Mouse (Mus musculus): Measurements from ENCODE around the gene Snrpd3. TPM values are rescaled to one million over a fixed set of nuclear protein-coding genes. Genes with fewer than 3 reads are reported as not detected.
"Not testable (repeated sequence)": the region's sequence is repeated elsewhere in the genome, so short reads cannot be mapped to it uniquely, and the experiment has no call there.

Snrpd3 gene
- polyA plus RNA-seq (2016; fragmentation: Nextera tagmentation; extraction: Ambion mirVana): 146 and 169 TPM in 2 replicates

GRCm38 (mm10) chr10:75517073-75517757 is at the start of gene Snrpd3:
Snrpd3 (plus strand) TSS chr10:75517551.
- H3K4me1 ChIP-seq: peaks cover 27% of the 10 kb centered on the region
- peak; percentile 98 for ATAC-seq (ENCODE audit: low FRiP score)

GRCm38 (mm10) chr10:75473411-75473810 is 43.9 kb upstream of the Snrpd3 start:
- no peaks in the 10 kb centered on the region for H3K36me3 ChIP-seq
- no peak overlapping the region for H3K4me2 ChIP-seq (replicated peaks)
- no peaks in the 10 kb centered on the region for H3K27me3 ChIP-seq
- H3K4me3 ChIP-seq: no peak overlapping the region
- H3K4me1 ChIP-seq: peaks cover 6% of the 10 kb centered on the region; the same call in 1 of the 2 replicates
- H3K27ac ChIP-seq: no peak overlapping the region
- no peak for ATAC-seq (ENCODE audit: low FRiP score)
- no peak overlapping the region for H3K9ac ChIP-seq
- 75% methylated on average over 8 of the region's 8 CpGs for WGBS
- H3K9me3 ChIP-seq (replicated peaks): no peaks in the 10 kb centered on the region

More at GRCm38 (mm10) chr10:75517073-75517757, at the start of gene Snrpd3:
- H3K27me3 ChIP-seq: no peaks in the 10 kb centered on the region
- H3K27ac ChIP-seq: peak within 1 kb of the TSS; percentile 96
- peak within 1 kb of the TSS; percentile 87 for H3K4me3 ChIP-seq
- WGBS: under 1% methylated on average over 33 of the region's 52 CpGs
- peaks cover 23% of the 10 kb centered on the region for H3K36me3 ChIP-seq
- H3K9me3 ChIP-seq (replicated peaks): no peaks in the 10 kb centered on the region
- peak within 1 kb of the TSS; percentile 91 for H3K9ac ChIP-seq
- H3K4me2 ChIP-seq (replicated peaks): peak within 1 kb of the TSS; percentile 94

- no peaks in the 10 kb centered on the region for H3K9me3 ChIP-seq (replicated peaks)
- no peaks in the 10 kb centered on the region for H3K36me3 ChIP-seq
- H3K27me3 ChIP-seq: no peaks in the 10 kb centered on the region
- no peak overlapping the region for H3K4me3 ChIP-seq
- ATAC-seq (ENCODE audit: low FRiP score): no peak
- no peak overlapping the region for H3K27ac ChIP-seq
- H3K4me1 ChIP-seq: peaks cover 6% of the 10 kb centered on the region; the same call in 1 of the 2 replicates
- no peak overlapping the region for H3K4me2 ChIP-seq (replicated peaks)
- no peak overlapping the region for H3K9ac ChIP-seq
- 32% methylated on average over 5 of the region's 5 CpGs for WGBS
Measured at GRCm38 (mm10) chr10:75474571-75474970, 42.8 kb upstream of the Snrpd3 start.

- WGBS: 24% methylated on average over 5 of the region's 6 CpGs
Measured at GRCm38 (mm10) chr10:75475139-75475850, 42.1 kb upstream of the Snrpd3 start.

GRCm38 (mm10) chr10:75477034-75477433 is 40.3 kb upstream of the Snrpd3 start:
- ATAC-seq (ENCODE audit: low FRiP score): no peak
- Histone ChIP-seq H3K27ac (no peak overlapping the region), H3K4me3 (no peak overlapping the region), H3K36me3 (no peaks in the 10 kb centered on the region), H3K9me3 (replicated peaks) (no peaks in the 10 kb centered on the region), H3K4me2 (replicated peaks) (no peak overlapping the region), H3K27me3 (no peaks in the 10 kb centered on the region), H3K9ac (no peak overlapping the region), H3K4me1 (peaks cover 6% of the 10 kb centered on the region; the same call in 1 of the 2 replicates)
- WGBS: 80% methylated on average over 9 of the region's 9 CpGs

More at GRCm38 (mm10) chr10:75475139-75475850, 42.1 kb upstream of the Snrpd3 start:
- H3K27ac ChIP-seq; H3K4me1 ChIP-seq; H3K27me3 ChIP-seq; H3K36me3 ChIP-seq; H3K9me3 ChIP-seq (replicated peaks); H3K4me2 ChIP-seq (replicated peaks); H3K4me3 ChIP-seq; ATAC-seq (ENCODE audit: low FRiP score); H3K9ac ChIP-seq: not testable (repeated sequence)

GRCm38 (mm10) chr10:75479955-75480354 is 37.4 kb upstream of the Snrpd3 start:
- no peak overlapping the region for H3K4me2 ChIP-seq (replicated peaks)
- no peaks in the 10 kb centered on the region for H3K36me3 ChIP-seq
- H3K4me3 ChIP-seq: no peak overlapping the region
- no peak overlapping the region for H3K27ac ChIP-seq
- peaks cover 1% of the 10 kb centered on the region; the same call in 1 of the 2 replicates for H3K4me1 ChIP-seq
- ATAC-seq (ENCODE audit: low FRiP score): no peak
- no peaks in the 10 kb centered on the region for H3K27me3 ChIP-seq
- 82% methylated on average over 2 of the region's 2 CpGs for WGBS
- H3K9ac ChIP-seq: no peak overlapping the region
- no peaks in the 10 kb centered on the region for H3K9me3 ChIP-seq (replicated peaks)

GRCm38 (mm10) chr10:75481703-75482102 is 35.6 kb upstream of the Snrpd3 start:
- H3K9me3 ChIP-seq (replicated peaks): no peaks in the 10 kb centered on the region
- H3K9ac ChIP-seq: no peak overlapping the region
- H3K27ac ChIP-seq: no peak overlapping the region
- H3K27me3 ChIP-seq: no peaks in the 10 kb centered on the region
- no peaks in the 10 kb centered on the region for H3K36me3 ChIP-seq
- WGBS: 81% methylated on average over 4 of the region's 4 CpGs
- H3K4me3 ChIP-seq: no peak overlapping the region
- no peaks in the 10 kb centered on the region for H3K4me1 ChIP-seq
- ATAC-seq (ENCODE audit: low FRiP score): no peak
- H3K4me2 ChIP-seq (replicated peaks): no peak overlapping the region

- no peak overlapping the region for H3K4me2 ChIP-seq (replicated peaks)
- no peaks in the 10 kb centered on the region for H3K36me3 ChIP-seq
- H3K4me1 ChIP-seq: no peaks in the 10 kb centered on the region
- no peak overlapping the region for H3K27ac ChIP-seq
- H3K9ac ChIP-seq: no peak overlapping the region
- H3K27me3 ChIP-seq: no peaks in the 10 kb centered on the region
- WGBS: 90% methylated on average over 5 of the region's 5 CpGs
- no peak overlapping the region for H3K4me3 ChIP-seq
- no peaks in the 10 kb centered on the region for H3K9me3 ChIP-seq (replicated peaks)
- ATAC-seq (ENCODE audit: low FRiP score): no peak
Measured at GRCm38 (mm10) chr10:75482271-75482670, 35.1 kb upstream of the Snrpd3 start.

- H3K36me3 ChIP-seq: no peaks in the 10 kb centered on the region
- no peak overlapping the region for H3K4me2 ChIP-seq (replicated peaks)
- no peak for ATAC-seq (ENCODE audit: low FRiP score)
- H3K9me3 ChIP-seq (replicated peaks): no peaks in the 10 kb centered on the region
- 91% methylated on average over 11 of the region's 11 CpGs for WGBS
- no peaks in the 10 kb centered on the region for H3K4me1 ChIP-seq
- H3K27ac ChIP-seq: no peak overlapping the region
- H3K4me3 ChIP-seq: no peak overlapping the region
- no peaks in the 10 kb centered on the region for H3K27me3 ChIP-seq
- H3K9ac ChIP-seq: no peak overlapping the region
Measured at GRCm38 (mm10) chr10:75482919-75483483, 34.4 kb upstream of the Snrpd3 start.

GRCm38 (mm10) chr10:75484066-75484465 is 33.3 kb upstream of the Snrpd3 start:
- Histone ChIP-seq H3K4me2 (replicated peaks) (no peak overlapping the region), H3K27me3 (no peaks in the 10 kb centered on the region), H3K36me3 (no peaks in the 10 kb centered on the region), H3K27ac (no peak overlapping the region), H3K4me3 (no peak overlapping the region), H3K4me1 (no peaks in the 10 kb centered on the region), H3K9me3 (replicated peaks) (no peaks in the 10 kb centered on the region), H3K9ac (no peak overlapping the region)
- 86% methylated on average over 6 of the region's 6 CpGs for WGBS
- ATAC-seq (ENCODE audit: low FRiP score): no peak

GRCm38 (mm10) chr10:75484767-75485166 is 32.6 kb upstream of the Snrpd3 start:
- H3K4me2 ChIP-seq (replicated peaks): no peak overlapping the region
- H3K9me3 ChIP-seq (replicated peaks): no peaks in the 10 kb centered on the region
- no peaks in the 10 kb centered on the region for H3K36me3 ChIP-seq
- H3K27ac ChIP-seq: no peak overlapping the region
- 73% methylated on average over 6 of the region's 6 CpGs for WGBS
- no peak overlapping the region; the same call in 1 of the 2 replicates for H3K9ac ChIP-seq
- H3K4me3 ChIP-seq: no peak overlapping the region
- no peak for ATAC-seq (ENCODE audit: low FRiP score)
- no peaks in the 10 kb centered on the region for H3K27me3 ChIP-seq
- H3K4me1 ChIP-seq: no peaks in the 10 kb centered on the region

GRCm38 (mm10) chr10:75486086-75486979 is 31.0 kb upstream of the Snrpd3 start:
- H3K4me1 ChIP-seq: no peaks in the 10 kb centered on the region
- H3K27ac ChIP-seq: no peak overlapping the region
- no peak for ATAC-seq (ENCODE audit: low FRiP score)
- H3K9me3 ChIP-seq (replicated peaks): no peaks in the 10 kb centered on the region
- H3K9ac ChIP-seq: no peak overlapping the region
- H3K4me3 ChIP-seq: no peak overlapping the region
- no peaks in the 10 kb centered on the region for H3K36me3 ChIP-seq
- 59% methylated on average over 9 of the region's 9 CpGs for WGBS
- H3K27me3 ChIP-seq: no peaks in the 10 kb centered on the region
- no peak overlapping the region for H3K4me2 ChIP-seq (replicated peaks)

All from hindbrain, embryonic 12.5 days (tissue).